Mouse (Mus musculus): ENCODE results near the gene Herpud2.

DNA sequence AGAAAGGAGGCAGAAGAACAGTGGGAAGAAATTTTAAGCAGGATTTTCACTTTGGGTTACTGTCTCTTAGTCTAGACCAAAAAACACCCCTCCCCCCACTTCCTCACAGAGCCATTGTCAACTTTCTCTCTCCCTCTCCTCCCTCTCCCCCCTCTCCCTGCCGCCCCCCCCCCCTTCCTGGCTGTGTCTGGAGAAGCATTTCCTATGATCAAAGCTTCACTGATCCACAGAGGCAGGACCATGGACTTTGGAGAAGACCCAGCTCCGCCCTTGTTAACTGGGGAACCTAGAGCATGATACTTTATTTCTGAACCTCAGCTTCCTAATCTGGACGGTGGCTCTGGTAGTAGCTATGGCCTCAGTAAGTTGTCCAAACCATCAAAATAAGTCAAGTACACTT, 92.9 kb downstream of the Herpud2 start:
- TF ChIP-seq GATA1 (IDR thresholded peaks at IDR 0.05; ENCODE audit: borderline replicate concordance, low read length): no peak
- TF ChIP-seq FLI1 (IDR thresholded peaks at IDR 0.05; ENCODE audit: low read length): no peak
